Mouse (Mus musculus): Measurements from ENCODE around the gene Ica1.

- no peak for TF ChIP-seq POLR2A (IDR thresholded peaks at IDR 0.05; ENCODE audit: control insufficient read depth in 1 of 2, insufficient read depth in 1 of 2, low read depth in 1 of 2, low read length in 2 of 2, poor library complexity in 1 of 2)
- TF ChIP-seq CTCF (IDR thresholded peaks at IDR 0.05 in 2 of 3, conservative IDR thresholded peaks at IDR 0.05 in 1 of 3; ENCODE audit: control insufficient read depth in 1 of 3, insufficient read depth in 1 of 3, low read depth in 2 of 3, low read length in 3 of 3, poor library complexity in 1 of 3, severe bottlenecking in 1 of 3): no peak
- TF ChIP-seq RAD21 (IDR thresholded peaks at IDR 0.05; ENCODE audit: low read depth, low read length): no peak
- no peak for TF ChIP-seq POLR2AphosphoS5 (IDR thresholded peaks at IDR 0.05; ENCODE audit: borderline replicate concordance, low read depth, low read length)
- TF ChIP-seq POLR2AphosphoS2 (IDR thresholded peaks at IDR 0.05; ENCODE audit: low read length): no peak
- no peak for TF ChIP-seq MAZ (IDR thresholded peaks at IDR 0.05; ENCODE audit: low read depth, low read length)
Measured at GRCm38 (mm10) chr6:8741659-8742058, 36.6 kb downstream of the Ica1 start.
